Mouse (Mus musculus) hindbrain, postnatal 0 days (tissue): ENCODE measurements around the gene Gm20458. TPM values are rescaled to one million over a fixed set of nuclear protein-coding genes. Genes with fewer than 3 reads are reported as not detected.

Source experiments
- ATAC-seq: fragments of 200-750 bp; cut with Nextera tagmentation; 2 replicates; pipeline ENCODE4 v1.8.0; 2017; ENCODE audit warnings: mild to moderate bottlenecking, moderate TSS enrichment, moderate library complexity
- DNase-seq: peaks from one replicate; pipeline ENCODE4 v3.0.0-alpha.2; 2015; ENCODE audit warnings: low spot score
- H3K27ac ChIP-seq: fragments of 300-500 bp; sonication (generic); 2 replicates; pipeline ENCODE4 v1.5.1; 2014; ENCODE audit warnings: mild to moderate bottlenecking
- H3K27me3 ChIP-seq: fragments of 300-500 bp; sonication (generic); 2 replicates; pipeline ENCODE4 v1.6.1; 2014; ENCODE audit warnings: low read length, mixed read lengths; ENCODE audit not compliant: insufficient read depth
- H3K36me3 ChIP-seq: fragments of 300-500 bp; sonication (generic); 2 replicates; pipeline ENCODE4 v1.6.1; 2014; ENCODE audit warnings: low read length, mixed read lengths; ENCODE audit not compliant: insufficient read depth
- H3K4me1 ChIP-seq: fragments of 300-500 bp; sonication (generic); 2 replicates; pipeline ENCODE4 v1.6.1; 2014; ENCODE audit warnings: antibody characterized with exemption, low read length, mixed read lengths; ENCODE audit not compliant: insufficient read depth
- H3K4me2 ChIP-seq: fragments of 300-500 bp; sonication (generic); 2 replicates; pipeline ENCODE4 v1.6.1; 2014; ENCODE audit warnings: low read depth, mild to moderate bottlenecking, low read length, moderate library complexity, mixed read lengths
- H3K4me3 ChIP-seq: fragments of 300-500 bp; sonication (generic); 2 replicates; pipeline ENCODE4 v1.5.1; 2014; ENCODE audit warnings: low read length
- H3K9ac ChIP-seq: fragments of 300-500 bp; sonication (generic); replicated peaks from 2 replicates; pipeline ENCODE4 v1.6.1; 2014; ENCODE audit warnings: mild to moderate bottlenecking, low read length, moderate library complexity, mixed read lengths
- H3K9me3 ChIP-seq: fragments of 300-500 bp; sonication (generic); 2 replicates; pipeline ENCODE4 v1.6.1; 2016; ENCODE audit warnings: low read length, mixed read lengths
- CTCF ChIP-seq: IDR thresholded peaks from 2 replicates; pipeline ENCODE4 v1.5.1; 2016; ENCODE audit warnings: antibody characterized with exemption, control low read depth, low read depth
- WGBS: fragments of 180-500 bp; shearing (Covaris S2); extraction: QIAGEN DNeasy Blood & Tissue Kit; methylation state at CpG from one replicate; pipeline ENCODE4 v1.1.7; 2014; 5-methylcytosine and 5-hydroxymethylcytosine counted together
- polyA plus RNA-seq: library from polyadenylated mRNA; unstranded; fragments of >200 nt; fragmentation: Nextera tagmentation; extraction: Ambion mirVana; gene quantifications from 2 replicates; pipeline ENCODE4 v1.2.1, GENCODE M21; 2015
- total RNA-seq: library from RNA; depleted of rRNA; stranded (reverse); fragments of >200 nt; gene quantifications from 2 replicates; pipeline ENCODE4 v1.2.3, GENCODE M21; 2014

Gene Gm20458
- total and polyA plus RNA-seq, 2 experiments from 2014 or later: 9.6 to 34.4 TPM

DNA sequence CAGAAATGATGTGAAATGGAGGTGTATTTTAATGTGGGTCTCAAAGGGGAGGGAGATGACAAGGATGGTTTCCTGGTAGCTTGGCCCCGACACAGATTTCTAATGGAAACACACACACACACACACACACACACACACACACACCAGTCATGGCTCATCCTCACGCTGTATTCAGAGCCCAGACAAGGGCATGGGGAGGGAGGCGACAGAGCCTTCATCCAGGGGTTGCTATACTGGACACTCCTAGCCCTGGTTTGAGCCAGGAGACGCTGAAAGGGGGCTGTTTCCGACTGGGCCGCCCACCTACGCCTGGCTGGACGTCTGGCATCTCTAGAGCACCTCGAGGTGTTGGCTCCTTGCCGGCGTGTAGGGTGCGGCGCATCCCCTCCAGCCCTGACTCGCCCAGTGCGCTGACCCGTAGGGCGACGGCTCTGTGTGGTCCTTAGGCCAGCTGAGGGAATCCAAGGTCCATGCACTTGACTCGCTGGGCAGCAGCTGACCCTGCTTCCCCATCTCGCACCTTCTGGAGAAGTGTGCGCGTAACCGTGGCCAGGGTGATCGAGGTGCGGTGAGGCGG, 25.0 kb downstream of the Gm20458 start, which contains the start of gene Dbndd2:
TSS of gene Dbndd2 (plus strand) at position 426 of the 577 bp plus-strand sequence.
- no peak for TF ChIP-seq CTCF
- Histone ChIP-seq H3K27ac (peak within 1 kb of the TSS; percentile 72), H3K36me3 (peaks cover 12% of the 10 kb centered on the region; the same call in 1 of the 2 replicates), H3K9ac (peak within 1 kb of the TSS; percentile 77), H3K4me1 (no peaks in the 10 kb centered on the region), H3K9me3 (no peaks in the 10 kb centered on the region), H3K4me2 (peak within 1 kb of the TSS; percentile 98), H3K4me3 (peak within 1 kb of the TSS; percentile 63), H3K27me3 (no peaks in the 10 kb centered on the region)
- peak; percentile 51 for ATAC-seq
- 1% methylated on average over 26 of the region's 26 CpGs for WGBS
- peak; percentile 30 for DNase-seq

DNA sequence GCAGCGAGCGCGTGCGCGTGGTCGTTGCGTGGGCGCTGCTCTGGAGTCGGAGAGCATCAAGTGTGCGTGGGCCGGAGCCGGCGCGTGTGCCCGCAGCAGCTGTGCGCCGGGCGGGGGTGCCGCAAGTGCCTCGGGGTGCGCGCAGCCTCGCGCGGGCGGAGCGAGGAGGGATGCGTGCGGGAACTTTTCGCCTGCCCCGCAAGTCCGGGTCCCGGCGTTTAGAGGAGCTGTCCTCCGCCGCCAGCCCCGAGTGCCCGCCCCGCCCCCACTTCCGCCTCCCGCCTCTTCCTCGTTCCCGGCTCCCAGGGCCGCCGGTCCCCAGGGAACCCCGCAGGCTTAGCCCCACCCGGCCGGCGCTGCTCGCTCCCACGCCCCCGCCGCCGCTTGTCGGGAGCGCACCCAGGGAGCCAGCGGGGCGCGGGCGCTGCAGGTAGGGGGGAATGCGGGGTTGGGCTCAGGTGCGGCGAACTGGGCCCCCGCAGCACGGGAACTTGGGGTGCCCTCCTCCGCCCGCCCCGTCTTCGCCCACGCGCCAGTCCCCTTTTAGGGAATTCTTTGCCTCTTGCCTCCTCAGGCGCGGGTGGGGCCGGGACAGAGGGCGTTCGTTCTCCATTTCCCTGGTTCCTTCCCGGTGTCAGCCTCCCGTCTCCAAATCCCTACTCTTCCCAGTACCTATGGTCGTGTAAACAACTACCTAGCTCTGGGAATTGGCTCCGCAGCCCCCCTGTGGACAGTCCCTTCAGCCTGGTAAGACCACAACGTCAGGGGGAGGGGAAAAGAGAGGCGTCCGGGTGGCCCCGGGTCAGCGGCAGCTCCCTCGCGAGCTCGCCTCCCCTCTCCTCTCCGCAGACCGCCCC, 25.7 kb downstream of the Gm20458 start:
- DNase-seq (peak; percentile 80), ATAC-seq (peak; percentile 75)
- H3K4me3 ChIP-seq: peak overlapping the region; percentile 63
- under 1% methylated on average over 72 of the region's 90 CpGs for WGBS
- peak overlapping the region; percentile 98 for H3K4me2 ChIP-seq
- no peak; the same call in 1 of the 2 replicates for TF ChIP-seq CTCF
- H3K27ac ChIP-seq: peak overlapping the region; percentile 72
- peaks cover 12% of the 10 kb centered on the region; the same call in 1 of the 2 replicates for H3K36me3 ChIP-seq
- H3K4me1 ChIP-seq: no peaks in the 10 kb centered on the region
- no peaks in the 10 kb centered on the region for H3K9me3 ChIP-seq
- H3K27me3 ChIP-seq: no peaks in the 10 kb centered on the region
- peak overlapping the region; percentile 77 for H3K9ac ChIP-seq

DNA sequence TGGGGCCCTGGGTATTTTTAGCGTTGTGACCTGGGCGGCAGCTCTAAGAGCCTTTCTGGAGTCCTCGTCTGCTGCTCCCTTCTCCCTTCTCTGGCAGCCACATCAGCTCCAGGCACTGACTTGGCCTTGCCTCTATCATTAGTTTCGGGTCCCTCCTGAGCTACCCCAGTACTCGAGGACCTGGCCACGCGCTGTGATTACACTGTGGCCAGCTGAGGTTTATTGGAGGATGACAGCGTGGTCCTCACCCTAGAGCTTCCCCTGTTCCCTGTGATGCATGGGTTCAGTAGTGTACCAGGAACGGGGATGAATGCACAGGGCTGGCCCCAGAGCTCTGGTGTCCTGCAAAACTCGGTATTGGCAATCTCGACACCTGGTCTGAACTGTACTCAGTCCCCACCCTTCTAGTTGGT, 26.4 kb downstream of the Gm20458 start:
- DNase-seq: no peak
- H3K27ac ChIP-seq: peak overlapping the region; percentile 72; the same call in 1 of the 2 replicates
- peak overlapping the region; percentile 77 for H3K9ac ChIP-seq
- WGBS: 15% methylated on average over 11 of the region's 11 CpGs
- H3K36me3 ChIP-seq: peaks cover 15% of the 10 kb centered on the region
- H3K4me2 ChIP-seq: peak overlapping the region; percentile 98
- H3K4me3 ChIP-seq: peak overlapping the region; percentile 63
- no peaks in the 10 kb centered on the region for H3K4me1 ChIP-seq
- no peak for TF ChIP-seq CTCF
- no peaks in the 10 kb centered on the region for H3K9me3 ChIP-seq
- peak; percentile 33; the same call in 1 of the 2 replicates for ATAC-seq
- no peaks in the 10 kb centered on the region for H3K27me3 ChIP-seq

DNA sequence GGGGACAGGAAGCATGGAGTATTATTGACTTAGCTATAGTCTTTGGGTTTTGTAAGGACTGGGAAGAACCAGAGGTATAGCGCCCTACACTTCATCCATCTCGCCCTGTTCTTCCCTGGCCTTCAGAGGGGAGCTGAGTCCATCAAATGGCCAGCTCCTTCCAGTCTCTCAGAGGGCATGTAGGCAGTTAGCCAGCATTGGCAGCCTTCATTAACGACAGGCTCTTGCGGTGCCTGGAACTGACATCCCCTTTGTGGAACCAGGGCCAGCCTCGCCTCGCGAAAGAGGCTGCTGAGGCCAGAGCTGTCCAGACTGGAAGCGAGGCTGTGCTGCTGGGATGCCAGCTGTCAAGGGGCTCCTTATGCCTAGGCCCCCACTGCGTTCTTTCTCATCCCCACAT, 27.0 kb downstream of the Gm20458 start:
- Histone ChIP-seq H3K36me3 (peaks cover 16% of the 10 kb centered on the region), H3K27ac (peak overlapping the region; percentile 72; the same call in 1 of the 2 replicates), H3K4me3 (no peak overlapping the region), H3K9me3 (no peaks in the 10 kb centered on the region), H3K4me1 (no peaks in the 10 kb centered on the region), H3K9ac (no peak overlapping the region), H3K27me3 (no peaks in the 10 kb centered on the region), H3K4me2 (peak overlapping the region; percentile 98)
- DNase-seq (peak; percentile 74), ATAC-seq (peak; percentile 62)
- 41% methylated on average over 9 of the region's 9 CpGs for WGBS
- TF ChIP-seq CTCF: no peak

DNA sequence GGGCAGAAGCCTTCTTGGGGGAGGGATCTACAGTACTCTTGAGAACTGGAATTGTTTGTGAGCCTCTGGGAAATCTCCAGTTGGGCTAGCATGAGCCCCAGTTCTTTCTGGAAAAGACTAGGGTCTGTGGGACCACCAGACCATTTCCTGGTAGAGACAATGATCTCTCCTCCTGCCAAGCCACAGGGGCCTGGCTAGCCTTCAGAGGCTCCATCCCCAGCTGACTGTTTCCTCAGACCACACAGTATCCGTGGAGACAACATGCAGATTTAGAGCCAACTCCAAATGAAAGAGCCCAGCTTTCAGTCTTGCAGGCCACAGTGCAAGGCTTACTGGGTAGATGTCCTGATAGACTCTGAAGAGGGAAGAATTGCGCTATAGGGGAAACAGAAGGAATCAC, 33.4 kb downstream of the Gm20458 start:
- peaks cover 10% of the 10 kb centered on the region for H3K4me1 ChIP-seq
- H3K4me2 ChIP-seq: no peak overlapping the region
- H3K9me3 ChIP-seq: no peaks in the 10 kb centered on the region
- H3K9ac ChIP-seq: no peak overlapping the region
- WGBS: 33% methylated on average over 2 of the region's 2 CpGs
- H3K36me3 ChIP-seq: peaks cover 16% of the 10 kb centered on the region
- no peaks in the 10 kb centered on the region for H3K27me3 ChIP-seq
- peak overlapping the region; percentile 78; the same call in 1 of the 2 replicates for H3K27ac ChIP-seq
- DNase-seq (peak; percentile 74), ATAC-seq (peak; percentile 90)
- no peak overlapping the region for H3K4me3 ChIP-seq
- no peak for TF ChIP-seq CTCF

DNA sequence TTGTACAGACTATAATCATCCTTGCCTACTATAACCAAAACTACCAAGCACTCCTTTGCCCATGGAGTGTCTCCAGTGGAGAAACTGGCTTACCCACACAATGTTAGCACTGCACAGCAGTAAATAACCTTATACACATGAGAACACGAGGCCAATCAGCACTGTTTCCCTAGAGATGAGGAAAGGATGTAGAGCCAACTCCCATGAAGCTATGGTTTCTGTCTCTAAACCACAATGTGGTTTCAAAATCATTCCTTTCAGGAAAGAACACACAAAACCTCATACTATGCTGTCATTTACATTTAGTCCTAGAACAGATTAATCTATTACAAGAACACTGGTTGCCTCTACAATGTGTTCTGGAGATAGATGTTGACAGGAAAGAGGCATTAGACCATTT, 35.6 kb downstream of the Gm20458 start:
- peak overlapping the region; percentile 100 for H3K4me2 ChIP-seq
- DNase-seq (no peak), ATAC-seq (no peak)
- WGBS: 47% methylated on average over 1 of the region's 1 CpGs
- H3K4me1 ChIP-seq: peaks cover 10% of the 10 kb centered on the region
- H3K27me3 ChIP-seq: no peaks in the 10 kb centered on the region
- H3K36me3 ChIP-seq: peaks cover 5% of the 10 kb centered on the region; the same call in 1 of the 2 replicates
- H3K9ac ChIP-seq: no peak overlapping the region
- H3K9me3 ChIP-seq: no peaks in the 10 kb centered on the region
- H3K27ac ChIP-seq: no peak overlapping the region
- TF ChIP-seq CTCF: no peak
- no peak overlapping the region for H3K4me3 ChIP-seq
